Mouse (Mus musculus) brain, adult 2 months (tissue): ENCODE measurements around the gene Prkd2.

Source experiments
- DNase-seq: peaks from one replicate; pipeline ENCODE4 v3.0.0; 2011; ENCODE audit warnings: low read depth, low spot score

Gene Prkd2

GRCm38 (mm10) chr7:16916342-16917265 lies 73.9 kb downstream of the Prkd2 start:
- DNase-seq = no peak

- DNase-seq = no peak
Observed at GRCm38 (mm10) chr7:16917447-16917846, 74.7 kb downstream of the Prkd2 start.

- peak; percentile 83 for DNase-seq
Observed at GRCm38 (mm10) chr7:16918014-16918413, 75.3 kb downstream of the Prkd2 start.

GRCm38 (mm10) chr7:16918670-16919069 lies 76.0 kb downstream of the Prkd2 start:
- peak; percentile 20 for DNase-seq

- DNase-seq = no peak
Observed at GRCm38 (mm10) chr7:16919395-16920149, 76.9 kb downstream of the Prkd2 start.
